In the genomic region with DNA sequence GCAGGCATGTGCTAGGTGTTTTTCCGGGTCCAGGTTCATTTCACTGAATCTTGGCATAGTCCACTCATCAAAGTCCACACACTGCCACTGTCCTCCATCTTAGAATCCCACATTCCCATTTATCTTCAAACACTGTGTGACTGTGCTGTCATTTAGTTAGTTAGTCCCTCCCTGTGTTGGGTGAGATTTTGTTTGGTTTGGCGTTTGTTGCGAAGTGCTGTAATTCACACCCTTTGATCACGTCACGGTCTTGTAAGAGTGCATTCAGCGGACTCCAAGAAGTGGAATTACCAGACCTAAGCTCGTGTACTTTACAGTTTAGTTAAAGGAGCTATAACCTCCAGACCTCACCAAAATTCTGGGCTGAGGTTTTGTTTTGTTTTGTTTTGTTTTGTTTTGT, we compare ENCODE assay signal across 19 mouse cellular contexts. TPM values are rescaled to one million over a fixed set of nuclear protein-coding genes. Genes with fewer than 3 reads are reported as not detected.
"Had no signal": no experiment of that assay in that cellular context is flagged by ENCODE, and none has a peak within 500 bp of the region (broad histone marks: within the 10 kb centered on the region; RNA-seq: fewer than 3 reads in every experiment).

No protein-coding gene starts in this region.

- DNase-seq: lung, adult 18-20 months; lung, embryonic 14.5 days; lung, postnatal 10 days; lung, postnatal 4 days; midbrain, embryonic 14.5 days; retina, postnatal 1 day; right cerebral cortex, adult 18-20 months; right cerebral cortex, postnatal 25 days; right cerebral cortex, postnatal 4 days; spleen, adult 18-20 months; thymus, adult 18-20 months; thymus, postnatal 14 days; thymus, postnatal 36 days had no signal

- H3K9ac ChIP-seq: lung, embryonic 14.5 days; midbrain, embryonic 12.5 days; neural tube, embryonic 13.5 days; neural tube, embryonic 15.5 days had no signal

- H3K9me3 ChIP-seq: midbrain, embryonic 10.5 days; midbrain, embryonic 12.5 days; neural tube, embryonic 13.5 days; neural tube, embryonic 15.5 days had no signal

- H3K36me3 ChIP-seq: midbrain, embryonic 10.5 days; midbrain, embryonic 12.5 days; neural tube, embryonic 13.5 days; neural tube, embryonic 15.5 days had no signal

- H3K4me3 ChIP-seq: midbrain, embryonic 10.5 days; midbrain, embryonic 12.5 days; myocyte; neural tube, embryonic 13.5 days; neural tube, embryonic 15.5 days had no signal

- H3K27ac ChIP-seq: midbrain, embryonic 10.5 days; midbrain, embryonic 12.5 days; neural tube, embryonic 13.5 days; neural tube, embryonic 15.5 days had no signal

- ATAC-seq: midbrain, embryonic 16.5 days had no signal

- H3K4me2 ChIP-seq: lung, embryonic 14.5 days; midbrain, embryonic 12.5 days; neural tube, embryonic 13.5 days; neural tube, embryonic 15.5 days had no signal

- H3K4me1 ChIP-seq: midbrain, embryonic 10.5 days; midbrain, embryonic 12.5 days; neural tube, embryonic 13.5 days; neural tube, embryonic 15.5 days had no signal

- H3K27me3 ChIP-seq: midbrain, embryonic 12.5 days; neural tube, embryonic 13.5 days; neural tube, embryonic 15.5 days had no signal

RNA-seq across cellular contexts. Expression of a gene that starts 45.3 kb away (rescaled TPM):
- polyA plus RNA-seq: myocyte had no signal
